Mouse (Mus musculus): ENCODE measurements around the gene Nupl2. TPM values are rescaled to one million over a fixed set of nuclear protein-coding genes. Genes with fewer than 3 reads are reported as not detected.

Gene Nupl2
- polyA plus RNA-seq, 1 experiment from 2014 or later = 8.0 TPM

DNA sequence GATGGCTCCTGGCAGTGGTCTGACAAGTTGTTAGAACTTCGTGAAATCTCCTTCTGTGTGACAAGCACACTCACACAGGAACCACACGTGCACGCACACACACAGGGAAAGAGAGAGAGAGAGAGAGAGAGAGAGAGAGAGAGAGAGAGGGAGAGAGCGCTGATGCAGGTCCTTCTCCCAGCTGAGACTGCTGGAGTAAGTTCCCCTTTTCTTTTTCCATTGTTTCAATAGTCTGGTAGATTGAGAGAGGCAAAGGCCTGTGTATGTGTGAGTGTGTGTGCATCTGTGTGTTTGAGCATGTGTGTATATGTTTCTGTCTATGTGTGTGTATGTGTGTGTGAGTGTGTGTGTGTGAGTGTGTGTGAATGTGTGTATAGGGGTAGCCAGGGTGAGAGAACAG lies 36.2 kb downstream of the Nupl2 start:
- WGBS = 63% methylated on average over 4 of the region's 4 CpGs
- Histone ChIP-seq H3K4me2 (replicated peaks; ENCODE audit: low read depth, low read length) (no peak overlapping the region), H3K4me1 (ENCODE audit: insufficient read depth, low read depth, low read length) (no peaks in the 10 kb centered on the region), H3K36me3 (ENCODE audit: insufficient read depth, low read length) (no peaks in the 10 kb centered on the region), H3K9ac (replicated peaks; ENCODE audit: low read depth) (no peak overlapping the region), H3K27ac (ENCODE audit: low read length) (no peak overlapping the region), H3K4me3 (ENCODE audit: low read depth, low read length) (no peak overlapping the region), H3K27me3 (replicated peaks; ENCODE audit: insufficient read depth, low read length) (no peaks in the 10 kb centered on the region), H3K9me3 (ENCODE audit: low read length) (no peaks in the 10 kb centered on the region)
- ATAC-seq (no peak), DNase-seq (ENCODE audit: low spot score) (no peak)
- TF ChIP-seq CTCF (IDR thresholded peaks at IDR 0.05) = no peak
- no peak for TF ChIP-seq EP300 (IDR thresholded peaks at IDR 0.05)

- Histone ChIP-seq H3K9me3 (ENCODE audit: low read length) (no peaks in the 10 kb centered on the region), H3K4me1 (ENCODE audit: insufficient read depth, low read depth, low read length) (no peaks in the 10 kb centered on the region), H3K36me3 (ENCODE audit: insufficient read depth, low read length) (no peaks in the 10 kb centered on the region), H3K4me3 (ENCODE audit: low read depth, low read length) (no peak overlapping the region), H3K4me2 (replicated peaks; ENCODE audit: low read depth, low read length) (no peak overlapping the region), H3K27ac (ENCODE audit: low read length) (no peak overlapping the region), H3K9ac (replicated peaks; ENCODE audit: low read depth) (no peak overlapping the region), H3K27me3 (replicated peaks; ENCODE audit: insufficient read depth, low read length) (no peaks in the 10 kb centered on the region)
- ATAC-seq (no peak), DNase-seq (ENCODE audit: low spot score) (no peak)
- 73% methylated on average over 5 of the region's 5 CpGs for WGBS
- no peak for TF ChIP-seq EP300 (IDR thresholded peaks at IDR 0.05)
- TF ChIP-seq CTCF (IDR thresholded peaks at IDR 0.05) = no peak
These were observed 37.7 kb downstream of the Nupl2 start for GRCm38 (mm10) chr5:24202492-24202891.

DNA sequence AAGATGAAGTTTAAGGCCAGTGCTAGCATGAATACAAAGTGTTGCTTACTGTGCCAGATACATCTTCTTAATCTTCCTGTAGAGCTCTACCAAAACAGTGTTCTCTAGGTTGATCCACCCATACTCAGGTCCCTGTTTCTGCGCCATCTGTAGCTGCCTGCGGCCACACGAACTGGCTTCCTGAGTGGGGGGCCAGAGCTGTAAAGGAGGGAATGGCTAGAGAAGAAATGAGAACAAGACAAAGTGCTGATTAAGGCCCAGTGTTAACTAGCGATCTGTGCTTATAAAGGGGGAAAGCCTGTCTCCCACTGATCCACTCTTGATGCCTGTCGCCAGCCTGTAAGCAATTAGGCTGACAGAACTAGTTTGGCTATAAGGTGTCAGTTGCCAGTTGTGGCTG lies 38.5 kb downstream of the Nupl2 start:
- Histone ChIP-seq H3K36me3 (ENCODE audit: insufficient read depth, low read length) (no peaks in the 10 kb centered on the region), H3K27me3 (replicated peaks; ENCODE audit: insufficient read depth, low read length) (no peaks in the 10 kb centered on the region), H3K4me2 (replicated peaks; ENCODE audit: low read depth, low read length) (no peak overlapping the region), H3K9ac (replicated peaks; ENCODE audit: low read depth) (no peak overlapping the region), H3K4me1 (ENCODE audit: insufficient read depth, low read depth, low read length) (no peaks in the 10 kb centered on the region), H3K27ac (ENCODE audit: low read length) (no peak overlapping the region), H3K9me3 (ENCODE audit: low read length) (no peaks in the 10 kb centered on the region), H3K4me3 (ENCODE audit: low read depth, low read length) (no peak overlapping the region)
- DNase-seq (ENCODE audit: low spot score) (no peak), ATAC-seq (no peak)
- 81% methylated on average over 5 of the region's 5 CpGs for WGBS
- TF ChIP-seq EP300 (IDR thresholded peaks at IDR 0.05) (no peak), CTCF (IDR thresholded peaks at IDR 0.05) (no peak)

GRCm38 (mm10) chr5:24207965-24208364 lies 43.2 kb downstream of the Nupl2 start:
- DNase-seq (ENCODE audit: low spot score) = no peak
- 60% methylated on average over 10 of the region's 10 CpGs for WGBS
- no peaks in the 10 kb centered on the region for H3K9me3 ChIP-seq (ENCODE audit: low read length)

DNA sequence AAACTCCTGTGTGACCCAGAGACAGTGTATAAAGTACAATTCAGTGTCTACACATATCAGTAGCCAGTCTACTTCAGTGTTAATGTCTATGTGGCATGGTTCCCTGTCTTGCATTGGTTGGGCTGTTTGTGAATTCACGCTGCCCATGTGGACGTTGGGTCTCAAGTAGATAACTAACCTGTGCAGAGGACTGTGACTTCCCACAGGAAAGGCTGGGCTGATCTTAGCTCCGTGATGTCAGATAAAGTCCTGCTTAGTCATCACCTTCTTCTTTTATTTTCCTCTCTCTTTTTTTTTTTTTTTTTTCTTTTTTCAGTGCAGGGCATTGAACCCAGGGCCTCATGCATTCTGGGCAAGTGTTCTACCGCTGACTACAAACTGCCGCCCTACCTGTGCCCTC lies 43.7 kb downstream of the Nupl2 start:
- H3K4me1 ChIP-seq (ENCODE audit: insufficient read depth, low read depth, low read length) = no peaks in the 10 kb centered on the region
- WGBS = 83% methylated on average over 5 of the region's 5 CpGs
- H3K4me2 ChIP-seq (replicated peaks; ENCODE audit: low read depth, low read length) = no peak overlapping the region
- no peak for TF ChIP-seq EP300 (IDR thresholded peaks at IDR 0.05)
- no peak for TF ChIP-seq CTCF (IDR thresholded peaks at IDR 0.05)
- no peak overlapping the region for H3K27ac ChIP-seq (ENCODE audit: low read length)
- H3K27me3 ChIP-seq (replicated peaks; ENCODE audit: insufficient read depth, low read length) = no peaks in the 10 kb centered on the region
- no peak overlapping the region for H3K9ac ChIP-seq (replicated peaks; ENCODE audit: low read depth)
- H3K4me3 ChIP-seq (ENCODE audit: low read depth, low read length) = no peak overlapping the region
- DNase-seq (ENCODE audit: low spot score) = no peak
- H3K36me3 ChIP-seq (ENCODE audit: insufficient read depth, low read length) = no peaks in the 10 kb centered on the region
- H3K9me3 ChIP-seq (ENCODE audit: low read length) = no peaks in the 10 kb centered on the region
- no peak for ATAC-seq

More at GRCm38 (mm10) chr5:24207965-24208364, 43.2 kb downstream of the Nupl2 start:
- H3K27ac ChIP-seq (ENCODE audit: low read length) = no peak overlapping the region
- H3K4me1 ChIP-seq (ENCODE audit: insufficient read depth, low read depth, low read length) = no peaks in the 10 kb centered on the region
- H3K27me3 ChIP-seq (replicated peaks; ENCODE audit: insufficient read depth, low read length) = no peaks in the 10 kb centered on the region
- no peaks in the 10 kb centered on the region for H3K36me3 ChIP-seq (ENCODE audit: insufficient read depth, low read length)
- H3K9ac ChIP-seq (replicated peaks; ENCODE audit: low read depth) = no peak overlapping the region
- no peak for TF ChIP-seq CTCF (IDR thresholded peaks at IDR 0.05)
- TF ChIP-seq EP300 (IDR thresholded peaks at IDR 0.05) = no peak
- H3K4me2 ChIP-seq (replicated peaks; ENCODE audit: low read depth, low read length) = no peak overlapping the region
- no peak for ATAC-seq
- H3K4me3 ChIP-seq (ENCODE audit: low read depth, low read length) = no peak overlapping the region

GRCm38 (mm10) chr5:24213861-24214546 lies 49.2 kb downstream of the Nupl2 start:
- Histone ChIP-seq H3K36me3 (ENCODE audit: insufficient read depth, low read length) (no peaks in the 10 kb centered on the region), H3K4me2 (replicated peaks; ENCODE audit: low read depth, low read length) (no peak overlapping the region), H3K9ac (replicated peaks; ENCODE audit: low read depth) (no peak overlapping the region), H3K9me3 (ENCODE audit: low read length) (no peaks in the 10 kb centered on the region), H3K27me3 (replicated peaks; ENCODE audit: insufficient read depth, low read length) (no peaks in the 10 kb centered on the region), H3K4me1 (ENCODE audit: insufficient read depth, low read depth, low read length) (no peaks in the 10 kb centered on the region), H3K27ac (ENCODE audit: low read length) (no peak overlapping the region), H3K4me3 (ENCODE audit: low read depth, low read length) (no peak overlapping the region)
- peak; percentile 70 for ATAC-seq
- TF ChIP-seq CTCF (IDR thresholded peaks at IDR 0.05) = no peak
- 70% methylated on average over 3 of the region's 3 CpGs for WGBS
- peak; percentile 66 for DNase-seq (ENCODE audit: low spot score)

- no peak overlapping the region for H3K27ac ChIP-seq (ENCODE audit: low read length)
- H3K9ac ChIP-seq (replicated peaks; ENCODE audit: low read depth) = no peak overlapping the region
- no peaks in the 10 kb centered on the region for H3K9me3 ChIP-seq (ENCODE audit: low read length)
- DNase-seq (ENCODE audit: low spot score) (no peak), ATAC-seq (no peak)
- no peak overlapping the region for H3K4me2 ChIP-seq (replicated peaks; ENCODE audit: low read depth, low read length)
- no peaks in the 10 kb centered on the region for H3K4me1 ChIP-seq (ENCODE audit: insufficient read depth, low read depth, low read length)
- TF ChIP-seq EP300 (IDR thresholded peaks at IDR 0.05) = no peak
- no peak for TF ChIP-seq CTCF (IDR thresholded peaks at IDR 0.05)
- no peaks in the 10 kb centered on the region for H3K27me3 ChIP-seq (replicated peaks; ENCODE audit: insufficient read depth, low read length)
- H3K4me3 ChIP-seq (ENCODE audit: low read depth, low read length) = no peak overlapping the region
- WGBS = 76% methylated on average over 1 of the region's 1 CpGs
- H3K36me3 ChIP-seq (ENCODE audit: insufficient read depth, low read length) = no peaks in the 10 kb centered on the region
These were observed 49.8 kb downstream of the Nupl2 start for GRCm38 (mm10) chr5:24214547-24214878.
